In genomic region chr16:21834866-21835583, GRCm38 (mm10) we compare ENCODE assay signal across 26 mouse cellular contexts. TPM values are rescaled to one million over a fixed set of nuclear protein-coding genes. Genes with fewer than 3 reads are reported as not detected.
DNase-seq lines count a peak whose midpoint lies in the region; ATAC-seq lines count a peak whose summit lies in the region.
"Had no signal": no experiment of that assay in that cellular context is flagged by ENCODE, and none has a peak within 500 bp of the region (broad histone marks: within the 10 kb centered on the region; RNA-seq: fewer than 3 reads in every experiment).

No protein-coding gene starts in this region.

- ATAC-seq in kidney, embryonic 14.5 days (ENCODE audit: low FRiP score, low TSS enrichment), result 0 out of 2 replicates have a peak, but pooled peaks have one; percentile 21
- ATAC-seq in common myeloid progenitor, adult 5-6 weeks (replicated peaks; ENCODE audit: low read depth, poor library complexity, severe bottlenecking), result peak; percentile 58
- ATAC-seq: forebrain, embryonic 13.5 days; hindbrain, embryonic 16.5 days; intestine, embryonic 15.5 days; midbrain, embryonic 16.5 days had no signal

- no peaks in the 10 kb centered on the region for H3K27me3 ChIP-seq in kidney, embryonic 14.5 days (ENCODE audit: control insufficient read depth, insufficient read depth, low read length)
- H3K27me3 ChIP-seq: forebrain, embryonic 13.5 days; heart, embryonic 12.5 days; intestine, embryonic 15.5 days; limb, embryonic 12.5 days; lung, embryonic 15.5 days had no signal

- intact Hi-C loops in gastrocnemius, postnatal 14 days (cut with DNase I; ENCODE audit: low total_unique reads), result loop anchor here (5.0 kb wide), 2 partner anchors 187 to 287 kb away; no protein-coding TSS in a partner anchor

- H3K4me1 ChIP-seq in kidney, embryonic 14.5 days (ENCODE audit: control insufficient read depth, insufficient read depth, low read length), result no peaks in the 10 kb centered on the region
- H3K4me1 ChIP-seq: forebrain, embryonic 13.5 days; heart, embryonic 12.5 days; lung, embryonic 15.5 days had no signal

- no peaks in the 10 kb centered on the region for H3K36me3 ChIP-seq in kidney, embryonic 14.5 days (ENCODE audit: control insufficient read depth, insufficient read depth, low read length)
- H3K36me3 ChIP-seq: heart, embryonic 12.5 days; intestine, embryonic 15.5 days; limb, embryonic 12.5 days; lung, embryonic 15.5 days had no signal

- no peak overlapping the region for H3K27ac ChIP-seq in kidney, embryonic 14.5 days (ENCODE audit: low read depth, low read length)
- H3K27ac ChIP-seq: forebrain, embryonic 13.5 days; intestine, embryonic 15.5 days; limb, embryonic 12.5 days; lung, embryonic 15.5 days had no signal

- H3K4me2 ChIP-seq in kidney, embryonic 14.5 days (replicated peaks; ENCODE audit: low read depth, low read length), result no peak overlapping the region
- H3K4me2 ChIP-seq: forebrain, embryonic 13.5 days; heart, embryonic 12.5 days; intestine, embryonic 15.5 days; limb, embryonic 12.5 days; lung, embryonic 15.5 days had no signal

- H3K4me3 ChIP-seq in kidney, embryonic 14.5 days (ENCODE audit: low read length), result no peak overlapping the region
- H3K4me3 ChIP-seq: forebrain, embryonic 13.5 days; heart, embryonic 12.5 days; intestine, embryonic 15.5 days; limb, embryonic 12.5 days; lung, embryonic 15.5 days had no signal

- DNase-seq in kidney, postnatal 4 days, result no peak
- DNase-seq in 416B (ENCODE audit: low read depth), result peak; percentile 50
- DNase-seq in thymus, postnatal 0 days (ENCODE audit: low spot score), result peak; percentile 55
- DNase-seq in gastrocnemius, postnatal 10 days, result no peak
- no peak for DNase-seq in left cerebral cortex, adult 8-10 months (ENCODE audit: low spot score in 2 of 2)
- DNase-seq in gastrocnemius, postnatal 14 days, result no peak
- DNase-seq: adrenal gland, adult 8-10 months; cerebellum, adult 2 months; cerebellum, postnatal 14 days; gastrocnemius, postnatal 25 days; heart, adult 18-20 months; heart, postnatal 10 days; kidney, adult 2 months; kidney, postnatal 14 days; lung, postnatal 36 days; retina, postnatal 1 day; right cerebral cortex, postnatal 14 days had no signal

- no peak overlapping the region for H3K9ac ChIP-seq in kidney, embryonic 14.5 days (ENCODE audit: low read depth, low read length)
- H3K9ac ChIP-seq: forebrain, embryonic 13.5 days; heart, embryonic 12.5 days; intestine, embryonic 15.5 days; limb, embryonic 12.5 days; lung, embryonic 15.5 days had no signal

- 83% methylated on average over 8 of the region's 8 CpGs for WGBS in kidney, embryonic 14.5 days

- H3K9me3 ChIP-seq in kidney, embryonic 14.5 days (ENCODE audit: control insufficient read depth, low read length), result no peaks in the 10 kb centered on the region
- H3K9me3 ChIP-seq: forebrain, embryonic 13.5 days; heart, embryonic 12.5 days; intestine, embryonic 15.5 days; limb, embryonic 12.5 days; lung, embryonic 15.5 days had no signal

RNA-seq across cellular contexts. Expression of gene Map3k13, which starts 40.9 kb away (rescaled TPM):
- polyA plus RNA-seq in kidney, embryonic 14.5 days (2014; fragmentation: Nextera tagmentation; extraction: Ambion mirVana), result 0.60 and 1.2 TPM in 2 replicates
- total RNA-seq in common myeloid progenitor, adult 5-6 weeks (2017), result 0.05 and 0.69 TPM in 2 replicates
- 0.59 and 0.66 TPM in 2 replicates for polyA plus RNA-seq in thymus, postnatal 0 days (2015; fragmentation: Nextera tagmentation; extraction: Ambion mirVana)
- total RNA-seq in gastrocnemius, postnatal 10 days (2021), result under 1 TPM; 0.38 to 0.52 TPM
- 10 to 100 TPM; 13.6 to 17.6 (median 15.8) TPM for total RNA-seq in left cerebral cortex, adult 8-10 months (2022)
- under 1 TPM; 0.41 to 0.44 TPM for total RNA-seq in gastrocnemius, postnatal 14 days (2021)

RNA-seq across cellular contexts. Expression of gene Ehhadh, which starts 47.4 kb away (rescaled TPM):
- polyA plus RNA-seq in kidney, embryonic 14.5 days (2014; fragmentation: Nextera tagmentation; extraction: Ambion mirVana), result 1.1 and 1.9 TPM in 2 replicates
- total RNA-seq in common myeloid progenitor, adult 5-6 weeks (2017), result 3.3 and 5.2 TPM in 2 replicates
- polyA plus RNA-seq in thymus, postnatal 0 days (2015; fragmentation: Nextera tagmentation; extraction: Ambion mirVana), result 8.3 and 9.9 TPM in 2 replicates
- 1 to 10 TPM; 3.2 to 3.4 TPM for total RNA-seq in gastrocnemius, postnatal 10 days (2021)
- 1 to 10 TPM; 2.4 to 3.3 (median 2.6) TPM for total RNA-seq in left cerebral cortex, adult 8-10 months (2022)
- 1 to 10 TPM; 3.2 to 3.7 TPM for total RNA-seq in gastrocnemius, postnatal 14 days (2021)

Comparison
In these comparisons a context has a peak if more than half of its experiments do, and no peak if none do; other contexts are left out.
1. DNase-seq: peak in 416B (single experiment) and thymus, postnatal 0 days (single experiment); none in kidney, postnatal 4 days (0 of 2), gastrocnemius, postnatal 10 days (single experiment), left cerebral cortex, adult 8-10 months (0 of 2) and gastrocnemius, postnatal 14 days (single experiment).